Mouse (Mus musculus) bone marrow, adult 2 months (tissue): ENCODE data around the gene T2. TPM values are rescaled to one million over a fixed set of nuclear protein-coding genes. Genes with fewer than 3 reads are reported as not detected.
"Not testable (repeated sequence)": the region's sequence is repeated elsewhere in the genome, so short reads cannot be mapped to it uniquely, and the experiment has no call there.

Experiments used
- H3K27ac ChIP-seq: fragments of 200-500 bp; 2 replicates; pipeline ENCODE4 v1.5.1; 2012; ENCODE audit warnings: low read depth, mild to moderate bottlenecking, control low read depth, inconsistent platforms, low read length; ENCODE audit not compliant: control insufficient read depth, poor library complexity, insufficient read depth
- H3K4me1 ChIP-seq: fragments of 200-500 bp; 2 replicates; pipeline ENCODE4 v1.6.1; 2011; ENCODE audit warnings: low read length; ENCODE audit not compliant: control insufficient read depth, insufficient read depth
- H3K4me3 ChIP-seq: fragments of 200-500 bp; replicated peaks from 2 replicates; pipeline ENCODE3; 2011; ENCODE audit warnings: mild to moderate bottlenecking, low read depth, low read length, control low read depth; ENCODE audit not compliant: control insufficient read depth
- CTCF ChIP-seq: fragments of 200-500 bp; IDR thresholded peaks from 2 replicates; pipeline ENCODE4 v1.5.1; 2011; ENCODE audit warnings: low read length, control low read depth; ENCODE audit not compliant: control insufficient read depth, insufficient read depth
- POLR2A ChIP-seq: fragments of 200-500 bp; IDR thresholded peaks from 2 replicates; pipeline ENCODE4 v1.6.1; 2011; ENCODE audit warnings: low read depth, mild to moderate bottlenecking, control low read depth, low read length, borderline replicate concordance; ENCODE audit not compliant: control insufficient read depth
- WGBS: fragments of 180-500 bp; shearing (Covaris S2); methylation state at CpG from one replicate; pipeline ENCODE4 v1.1.7; 2018; 5-methylcytosine and 5-hydroxymethylcytosine counted together
- polyA plus RNA-seq: library from polyadenylated mRNA; stranded (reverse); fragments of >200 nt; gene quantifications from 2 replicates; pipeline ENCODE4 v1.2.4, GENCODE M21; 2011; ENCODE audit warnings: low replicate concordance; ENCODE audit not compliant: missing spikeins, insufficient read depth, insufficient read length

T2 gene
- not detected in 2 replicates for polyA plus RNA-seq

DNA sequence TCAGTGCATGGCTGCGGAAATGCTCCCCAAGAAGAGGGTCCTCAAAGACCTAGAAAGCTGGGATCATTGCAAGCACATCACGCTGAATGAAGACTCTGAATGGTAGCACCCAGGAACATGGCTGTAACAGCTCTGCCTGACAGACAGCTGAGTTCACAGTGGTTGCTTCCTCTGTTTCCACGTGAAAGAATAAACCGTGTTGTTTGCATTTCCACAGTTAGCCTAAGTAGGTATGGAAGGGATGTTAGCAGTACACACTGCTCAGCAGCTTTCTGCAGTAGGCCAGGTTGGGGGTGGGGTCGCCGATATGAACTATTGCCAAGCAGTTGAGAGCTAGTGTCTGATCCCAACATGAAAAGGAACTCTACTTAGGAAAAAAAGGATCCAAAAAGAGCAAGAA lies at the start of gene T2:
TSS of gene T2 (plus strand) at position 301 of the 400 bp plus-strand sequence.
- TF ChIP-seq POLR2A (no peak), CTCF (no peak)
- Histone ChIP-seq H3K27ac (no peak within 1 kb of the TSS), H3K4me1 (no peaks in the 10 kb centered on the region), H3K4me3 (no peak within 1 kb of the TSS)
- WGBS: 74% methylated on average over 6 of the region's 6 CpGs

GRCm38 (mm10) chr17:8310838-8311614 lies 44.8 kb upstream of the T2 start, which contains the start of gene Sft2d1:
Sft2d1 (plus strand) TSS chr17:8311102.
- WGBS: under 1% methylated on average over 54 of the region's 54 CpGs
- peak within 1 kb of the TSS; percentile 98 for H3K4me3 ChIP-seq
- peak within 1 kb of the TSS; percentile 83 for H3K27ac ChIP-seq
- H3K4me1 ChIP-seq: peaks cover 4% of the 10 kb centered on the region
- TF ChIP-seq POLR2A (peak; percentile 20; the same call in 1 of the 2 replicates), CTCF (no peak)

DNA sequence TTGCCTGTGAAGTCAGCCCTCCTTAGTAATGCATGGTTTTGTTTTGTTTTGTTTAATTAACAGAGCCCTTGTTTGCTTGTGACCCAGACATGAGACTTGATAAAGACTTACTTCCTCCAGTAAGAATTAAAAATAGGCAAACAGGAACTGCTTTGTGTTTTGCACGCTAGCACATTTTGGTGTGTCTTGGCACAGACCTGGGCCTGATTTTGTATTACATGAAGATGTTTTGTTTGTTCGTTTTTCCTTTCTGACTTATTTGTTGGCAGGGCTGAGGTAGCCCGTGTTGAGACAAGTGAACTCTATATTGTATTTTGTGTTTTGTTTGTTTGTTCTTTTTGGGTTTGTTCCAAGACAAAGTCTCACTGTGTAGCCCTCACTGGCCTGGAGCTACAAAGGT lies 44.0 kb upstream of the T2 start:
- no peak overlapping the region for H3K27ac ChIP-seq
- peak overlapping the region; percentile 75 for H3K4me3 ChIP-seq
- 8% methylated on average over 3 of the region's 3 CpGs for WGBS
- TF ChIP-seq POLR2A (no peak), CTCF (no peak)
- peaks cover 4% of the 10 kb centered on the region for H3K4me1 ChIP-seq

DNA sequence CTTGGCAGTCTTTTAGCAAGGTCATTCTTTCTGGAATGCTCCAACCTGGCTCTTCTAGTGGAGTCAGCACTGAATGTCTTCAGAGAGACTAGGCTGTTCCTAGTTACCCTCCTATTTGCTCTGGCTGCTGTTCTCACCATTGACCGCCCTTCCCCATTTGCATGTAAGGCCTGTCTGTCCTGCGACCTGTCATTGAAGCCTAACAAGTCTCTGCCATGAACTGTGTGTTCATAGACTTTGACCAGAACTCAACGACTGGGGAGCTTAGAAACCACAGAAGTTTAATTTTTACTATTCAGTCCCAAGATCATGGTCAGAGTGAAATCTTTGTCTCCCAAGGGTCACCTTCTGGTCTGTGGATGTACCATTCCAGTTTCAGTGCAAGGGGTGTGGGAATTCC lies 41.8 kb upstream of the T2 start:
- Histone ChIP-seq H3K27ac (no peak overlapping the region), H3K4me3 (no peak overlapping the region), H3K4me1 (peaks cover 4% of the 10 kb centered on the region)
- TF ChIP-seq POLR2A (no peak), CTCF (no peak)
- WGBS: 66% methylated on average over 3 of the region's 3 CpGs

GRCm38 (mm10) chr17:8316251-8316650 lies 39.5 kb upstream of the T2 start:
- TF ChIP-seq CTCF (peak; percentile 21; the same call in 1 of the 2 replicates), POLR2A (no peak)
- Histone ChIP-seq H3K4me3 (no peak overlapping the region), H3K27ac (no peak overlapping the region), H3K4me1 (peaks cover 4% of the 10 kb centered on the region)
- 79% methylated on average over 1 of the region's 1 CpGs for WGBS

DNA sequence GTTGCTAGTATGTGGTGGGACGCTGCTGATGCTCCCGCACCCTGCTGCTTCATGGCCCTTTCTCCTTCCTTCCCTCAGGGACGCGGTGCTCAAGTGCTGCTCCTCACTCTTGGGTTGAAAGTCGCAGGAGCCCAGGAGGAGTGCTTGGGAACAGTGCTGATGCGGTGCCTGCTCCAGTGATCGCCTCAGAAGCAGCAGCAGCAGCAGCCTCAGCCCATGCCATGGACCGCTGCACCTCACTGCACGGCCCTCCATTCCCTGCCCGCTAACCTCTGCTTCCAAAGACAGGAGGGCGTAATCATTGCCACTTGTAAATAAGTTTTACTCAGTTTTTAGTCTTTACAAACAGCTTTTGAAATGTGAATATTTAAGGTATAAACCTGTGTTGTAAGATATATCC lies 28.9 kb upstream of the T2 start:
- H3K4me1 ChIP-seq, H3K27ac ChIP-seq, H3K4me3 ChIP-seq: not testable (repeated sequence)
- 93% methylated on average over 10 of the region's 11 CpGs for WGBS

DNA sequence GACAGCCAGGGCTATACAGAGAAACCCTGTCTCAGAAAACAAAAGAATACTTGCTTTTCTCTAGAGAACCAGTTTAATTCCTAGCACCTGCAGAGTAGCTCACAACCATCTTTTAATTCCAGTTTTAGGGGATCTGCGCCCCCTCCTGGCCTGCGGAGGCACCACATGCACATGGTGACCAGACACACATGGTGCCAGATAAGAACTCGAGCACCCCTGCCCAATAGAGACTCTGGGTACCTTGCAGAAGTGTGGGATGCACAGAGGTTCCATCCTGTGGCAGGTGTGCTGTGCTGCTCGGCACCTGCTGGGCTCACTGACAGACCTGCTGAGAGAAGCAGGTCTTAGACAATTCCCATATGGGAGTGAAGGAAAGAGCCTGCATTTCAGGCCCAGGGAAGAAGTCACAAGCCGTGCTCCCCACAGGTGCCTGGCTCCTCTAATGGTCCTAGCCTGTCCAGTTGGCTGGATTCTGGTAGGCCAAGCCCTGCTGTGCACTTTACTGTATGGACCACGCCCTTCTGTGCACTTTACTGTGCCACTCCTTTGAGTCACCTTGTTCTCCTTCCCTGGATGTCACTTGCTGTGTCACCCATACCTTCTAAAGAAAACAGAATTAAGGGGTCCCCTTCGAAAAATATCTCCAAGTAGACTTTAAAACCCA lies 27.1 kb upstream of the T2 start:
- 79% methylated on average over 7 of the region's 7 CpGs for WGBS
- no peak overlapping the region for H3K27ac ChIP-seq
- TF ChIP-seq CTCF (peak; percentile 46), POLR2A (no peak)
- H3K4me3 ChIP-seq: no peak overlapping the region
- H3K4me1 ChIP-seq: no peaks in the 10 kb centered on the region

DNA sequence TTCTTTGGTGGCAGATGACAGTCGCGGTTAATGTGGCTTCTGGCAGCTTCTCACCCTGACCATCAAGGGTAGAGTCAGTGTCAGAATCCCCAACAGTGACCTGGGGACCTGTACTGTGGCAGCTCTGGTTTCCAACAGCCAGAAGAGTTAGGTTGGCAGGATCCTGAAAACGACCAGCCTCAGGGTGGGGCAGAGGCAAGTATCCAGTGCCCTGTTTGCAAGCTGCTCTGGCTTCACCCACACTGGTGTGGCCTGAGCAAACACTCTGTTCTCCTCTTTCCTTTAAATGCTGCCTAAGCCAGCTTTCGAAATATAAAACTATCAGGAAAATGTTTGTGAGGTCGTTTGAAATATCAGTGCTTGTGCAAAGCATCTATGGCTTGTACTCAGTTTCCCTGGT lies 25.2 kb upstream of the T2 start:
- WGBS: 73% methylated on average over 5 of the region's 5 CpGs
- no peak for TF ChIP-seq POLR2A
- no peak for TF ChIP-seq CTCF
- Histone ChIP-seq H3K4me1 (no peaks in the 10 kb centered on the region), H3K27ac (no peak overlapping the region), H3K4me3 (no peak overlapping the region)

DNA sequence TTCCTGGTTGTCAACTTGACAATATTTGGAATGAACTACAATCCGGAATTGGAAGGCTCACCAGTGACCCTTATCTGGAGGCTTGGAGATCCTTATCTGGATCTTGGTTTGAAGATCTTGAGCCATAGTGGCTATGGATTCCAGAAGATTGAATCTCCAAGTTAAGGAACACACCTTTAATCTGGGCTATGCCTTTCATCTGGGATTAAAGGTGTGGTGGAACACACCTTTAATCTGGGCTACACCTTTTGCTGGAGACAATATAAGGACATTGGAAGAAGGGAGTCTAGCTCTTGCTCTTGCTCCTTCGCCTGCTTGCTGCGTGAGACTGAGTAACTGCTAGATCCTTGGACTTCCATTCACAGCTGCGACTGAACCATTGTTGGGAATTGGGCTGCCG lies 18.6 kb upstream of the T2 start, which contains the start of gene Prr18:
TSS of gene Prr18 (plus strand) at position 301 of the 400 bp plus-strand sequence.
- H3K4me3 ChIP-seq, H3K27ac ChIP-seq, H3K4me1 ChIP-seq: not testable (repeated sequence)
- 77% methylated on average over 1 of the region's 5 CpGs for WGBS
